Mouse (Mus musculus): Measurements from ENCODE around the gene Syt3.

Gene Syt3

GRCm38 (mm10) chr7:44356590-44357481 lies 27.1 kb upstream of the Syt3 start:
- DNase-seq (ENCODE audit: low spot score): no peak

GRCm38 (mm10) chr7:44357531-44357930 lies 26.4 kb upstream of the Syt3 start:
- DNase-seq (ENCODE audit: low spot score): no peak

GRCm38 (mm10) chr7:44358012-44358411 lies 25.9 kb upstream of the Syt3 start:
- no peak for DNase-seq (ENCODE audit: low spot score)

GRCm38 (mm10) chr7:44358886-44359654 lies 24.8 kb upstream of the Syt3 start:
- DNase-seq (ENCODE audit: low spot score): no peak

- peak; percentile 82 for DNase-seq (ENCODE audit: low spot score)
Observed at GRCm38 (mm10) chr7:44359908-44360672, 23.8 kb upstream of the Syt3 start.

GRCm38 (mm10) chr7:44360792-44361301 lies 23.1 kb upstream of the Syt3 start:
- DNase-seq (ENCODE audit: low spot score): no peak

- no peak for DNase-seq (ENCODE audit: low spot score)
Observed at GRCm38 (mm10) chr7:44372678-44373077, 11.2 kb upstream of the Syt3 start.

- no peak for DNase-seq (ENCODE audit: low spot score)
Observed at GRCm38 (mm10) chr7:44373460-44373859, 10.4 kb upstream of the Syt3 start.

GRCm38 (mm10) chr7:44373889-44374652 lies 9.8 kb upstream of the Syt3 start:
- peak; percentile 84 for DNase-seq (ENCODE audit: low spot score)

GRCm38 (mm10) chr7:44374756-44375155 lies 9.1 kb upstream of the Syt3 start:
- no peak for DNase-seq (ENCODE audit: low spot score)

- no peak for DNase-seq (ENCODE audit: low spot score)
Observed at GRCm38 (mm10) chr7:44375207-44375606, 8.7 kb upstream of the Syt3 start.

GRCm38 (mm10) chr7:44375793-44376192 lies 8.1 kb upstream of the Syt3 start:
- no peak for DNase-seq (ENCODE audit: low spot score)

GRCm38 (mm10) chr7:44378290-44378689 lies 5.6 kb upstream of the Syt3 start:
- DNase-seq (ENCODE audit: low spot score): no peak

- DNase-seq (ENCODE audit: low spot score): no peak
Observed at GRCm38 (mm10) chr7:44382541-44382940, 1.4 kb upstream of the Syt3 start.

- no peak for DNase-seq (ENCODE audit: low spot score)
Observed at GRCm38 (mm10) chr7:44384716-44385059, 786 bp downstream of the Syt3 start.

GRCm38 (mm10) chr7:44385720-44386119 lies 1.8 kb downstream of the Syt3 start, which contains the start of gene 1700008O03Rik:
1700008O03Rik (minus strand) TSS chr7:44385820.
- DNase-seq (ENCODE audit: low spot score): no peak

- DNase-seq (ENCODE audit: low spot score): no peak
Observed at GRCm38 (mm10) chr7:44391831-44392230, 7.9 kb downstream of the Syt3 start.

GRCm38 (mm10) chr7:44392341-44392740 lies 8.4 kb downstream of the Syt3 start:
- no peak for DNase-seq (ENCODE audit: low spot score)

- DNase-seq (ENCODE audit: low spot score): no peak
Observed at GRCm38 (mm10) chr7:44393284-44393683, 9.4 kb downstream of the Syt3 start.

GRCm38 (mm10) chr7:44398570-44398969 lies 14.7 kb downstream of the Syt3 start:
- no peak for DNase-seq (ENCODE audit: low spot score)

GRCm38 (mm10) chr7:44401673-44402072 lies 17.8 kb downstream of the Syt3 start:
- no peak for DNase-seq (ENCODE audit: low spot score)

Data from ovary, adult 18-20 months (tissue).